Mouse (Mus musculus) embryo, embryonic 9.5 days (tissue): ENCODE measurements at regions not wholly inside any gene's neighbourhood (a gene's known extent, or its start where the extent isn't known, plus 50 kb on each side); places are given as distances from the start of the nearest gene placed in this dataset.

Experiments used
- DNase-seq: peaks from one replicate; pipeline ENCODE4 v3.0.0-alpha.2; 2017; ENCODE audit errors: extremely low spot score

GRCm38 (mm10) chr6:50777827-50778226 lies 123.6 kb upstream of the Npvf start:
- peak; percentile 27 for DNase-seq

DNA sequence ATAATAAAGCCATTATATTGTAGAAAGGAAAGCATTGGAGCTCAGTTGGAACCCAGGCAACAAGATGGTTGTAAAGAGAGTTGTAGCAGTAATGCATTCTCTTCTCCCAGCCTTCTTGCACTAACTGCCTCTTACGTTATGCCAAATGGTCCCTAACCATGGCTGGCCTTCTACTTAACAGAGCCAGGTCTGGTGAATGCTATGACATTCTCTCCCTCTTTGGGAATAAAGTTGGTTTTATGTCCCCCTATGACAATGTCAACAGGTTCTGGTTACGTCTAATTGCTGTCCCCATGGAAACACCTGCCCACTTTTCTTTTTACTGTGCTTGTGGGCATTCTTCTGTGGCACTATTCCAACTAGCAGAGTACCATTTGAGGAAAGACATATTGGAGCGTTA lies 126.4 kb upstream of the Npvf start:
- no peak for DNase-seq

- no peak for DNase-seq
Measured at GRCm38 (mm10) chr6:50781271-50781670, 127.0 kb upstream of the Npvf start.

DNA sequence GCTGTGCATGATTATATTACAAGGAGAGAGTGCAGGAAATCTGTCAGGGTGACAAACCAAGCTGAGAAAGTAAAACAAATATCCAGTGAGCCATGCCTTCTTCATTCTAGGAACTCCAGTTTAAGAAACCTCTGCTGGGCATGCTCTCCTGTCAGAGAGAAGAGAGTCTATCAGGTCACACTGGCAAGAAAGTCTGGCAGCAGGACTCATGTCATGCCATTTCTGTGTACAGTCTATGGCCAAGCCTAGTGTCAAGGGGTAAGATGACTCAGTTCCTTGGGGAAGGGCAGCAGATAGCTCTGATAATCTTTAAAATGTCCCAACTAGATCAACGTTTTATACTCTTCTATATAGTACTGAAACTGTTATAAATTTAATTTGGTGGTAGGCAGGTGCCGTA lies 128.0 kb upstream of the Npvf start:
- DNase-seq = no peak

DNA sequence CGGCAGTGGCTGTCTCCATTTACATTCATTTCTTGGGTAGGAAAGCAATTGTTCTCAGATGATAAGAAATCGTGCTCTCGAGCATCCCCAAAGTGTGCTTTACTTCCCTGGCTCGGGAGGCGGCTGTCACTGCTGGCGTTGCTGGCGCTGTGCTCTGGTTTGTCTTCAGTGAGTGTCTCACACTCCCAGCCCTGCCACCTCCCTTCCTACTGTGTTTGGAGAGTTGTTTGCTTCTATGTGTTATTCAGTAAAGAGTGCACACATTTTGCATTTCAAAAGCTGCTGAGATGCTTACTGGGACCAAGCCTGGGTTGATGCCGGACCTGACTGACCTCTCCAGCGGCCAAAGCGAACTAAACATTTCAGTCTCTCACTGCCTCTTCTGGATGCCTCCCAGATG lies 129.3 kb upstream of the Npvf start:
- no peak for DNase-seq

- DNase-seq = no peak
Measured at GRCm38 (mm10) chr6:50784381-50784780, 130.1 kb upstream of the Npvf start.

DNA sequence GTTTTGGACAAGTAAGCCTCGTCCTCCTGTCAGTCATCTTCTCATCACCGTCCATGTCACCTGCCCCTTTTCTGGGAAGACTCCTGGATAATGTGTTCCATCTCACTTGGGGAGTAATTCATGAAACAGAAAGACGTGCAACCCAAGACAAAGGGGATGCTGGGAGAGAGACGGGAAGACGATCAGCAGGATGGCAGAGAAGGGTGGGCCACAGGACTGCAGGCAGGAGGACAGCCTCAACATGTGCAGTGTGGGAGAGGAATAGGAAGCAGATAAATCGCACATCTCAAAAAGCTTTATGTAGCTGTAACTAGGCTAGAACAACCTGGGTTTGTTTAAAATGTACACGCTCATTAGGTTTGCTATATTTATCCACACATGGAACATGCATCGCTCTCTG lies 133.4 kb upstream of the Npvf start:
- no peak for DNase-seq

DNA sequence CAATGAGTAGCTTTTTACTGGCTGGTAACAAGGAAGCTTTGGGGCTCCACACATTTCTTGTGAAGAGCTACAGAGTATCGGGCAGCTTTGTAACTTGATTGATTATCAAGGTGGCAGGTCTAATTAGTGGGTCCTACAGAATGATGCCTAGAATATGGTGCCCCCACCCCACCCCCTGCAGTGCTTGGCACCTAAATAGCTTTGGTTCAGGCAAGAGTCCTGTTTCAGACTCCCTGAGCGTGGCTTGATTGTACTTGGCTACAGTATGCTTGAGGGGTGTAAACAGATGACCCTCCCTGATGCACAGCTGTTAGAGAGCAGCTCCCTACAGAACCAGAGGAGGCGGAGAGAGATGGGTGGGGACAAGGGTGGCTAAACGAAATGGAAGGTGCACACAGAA lies 145.7 kb upstream of the Npvf start:
- no peak for DNase-seq

- DNase-seq = no peak
Measured at GRCm38 (mm10) chr6:50802956-50803355, 148.7 kb upstream of the Npvf start.

GRCm38 (mm10) chr6:50804477-50805005 lies 150.3 kb upstream of the Npvf start:
- no peak for DNase-seq

DNA sequence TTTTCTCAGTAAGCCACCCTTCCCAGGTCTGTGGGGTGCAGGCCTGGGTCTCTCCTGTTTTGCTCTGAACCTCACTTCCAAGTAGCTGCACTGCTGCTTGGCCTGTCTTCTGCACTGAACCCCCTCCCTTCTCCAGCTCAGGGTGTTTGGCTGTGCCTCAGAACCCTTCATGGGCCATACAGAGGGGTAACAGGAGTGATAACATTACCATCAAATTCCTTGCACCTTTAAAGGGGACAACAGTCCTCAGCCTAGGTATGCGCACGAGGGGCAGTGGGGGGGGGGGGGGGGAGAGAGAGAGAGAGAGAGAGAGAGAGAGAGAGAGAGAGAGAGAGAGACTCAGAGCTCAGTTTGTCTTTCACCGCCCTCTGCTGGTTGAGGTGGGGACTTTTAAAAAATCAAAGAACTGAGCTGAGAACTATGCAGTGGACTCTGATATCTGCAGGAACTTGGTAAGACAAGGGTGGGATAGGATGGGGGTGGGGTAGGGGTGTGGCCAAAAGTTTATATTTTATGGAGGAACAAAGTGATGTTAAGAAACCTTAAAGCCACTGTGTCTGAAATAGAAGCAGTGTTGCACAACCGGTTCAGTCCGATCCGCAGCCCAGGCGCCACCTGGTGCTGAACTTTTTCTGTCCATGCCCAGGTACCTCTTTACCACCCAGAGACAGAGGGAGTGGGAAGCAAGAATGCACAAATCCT lies 152.3 kb upstream of the Npvf start:
- peak; percentile 76 for DNase-seq

- no peak for DNase-seq
Measured at GRCm38 (mm10) chr6:50807187-50808012, 153.2 kb upstream of the Npvf start.

- DNase-seq = peak; percentile 79
Measured at GRCm38 (mm10) chr6:50808126-50808525, 153.9 kb upstream of the Npvf start.

- DNase-seq = no peak
Measured at GRCm38 (mm10) chr6:50808811-50809668, 154.8 kb upstream of the Npvf start.

- no peak for DNase-seq
Measured at GRCm38 (mm10) chr6:50809669-50809983, 155.4 kb upstream of the Npvf start.

DNA sequence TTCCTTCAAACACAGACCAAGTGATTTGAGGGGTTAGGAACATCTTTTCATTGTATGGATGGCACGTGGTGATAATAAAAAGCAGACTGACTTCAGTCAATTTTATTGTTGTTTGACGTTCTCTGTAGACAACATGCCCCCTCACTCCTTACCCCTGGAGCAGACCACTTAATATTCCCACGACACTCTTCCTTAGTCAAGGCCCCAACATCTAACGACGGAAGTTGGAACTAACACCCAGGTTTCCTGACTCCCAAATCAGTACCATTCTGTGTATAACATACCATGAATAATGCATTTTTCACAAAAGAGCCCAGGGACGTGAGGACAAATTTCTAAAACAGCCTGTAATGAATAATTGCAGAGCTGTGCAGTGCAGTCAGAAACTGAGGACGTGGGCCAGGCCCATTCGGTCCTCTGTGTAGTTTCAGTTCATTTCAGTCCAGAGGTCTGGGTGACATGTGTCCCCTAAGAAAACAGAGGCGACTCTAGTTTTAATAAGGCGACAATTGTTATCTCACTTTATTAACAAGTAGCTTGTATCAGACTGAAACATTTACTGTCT lies 160.8 kb upstream of the Npvf start:
- DNase-seq = no peak

DNA sequence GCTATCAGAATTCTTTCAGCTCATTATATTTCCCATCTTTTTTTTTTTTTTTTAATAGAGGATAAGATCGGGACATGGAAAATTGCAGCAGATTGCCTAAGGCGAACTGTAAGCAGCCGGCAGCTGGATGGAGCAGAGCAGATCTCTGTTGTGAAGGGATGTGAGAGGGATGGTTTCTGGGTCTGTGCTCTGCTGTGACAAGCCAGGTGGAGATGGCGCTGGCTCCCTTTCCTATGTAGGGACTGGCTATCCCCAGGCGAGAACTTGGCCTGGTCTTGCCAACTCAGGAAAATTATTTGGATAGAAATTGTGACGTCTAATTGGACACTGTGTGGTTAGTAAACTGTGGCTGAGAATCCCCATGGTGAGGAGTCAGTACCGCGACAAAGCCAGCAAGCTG lies 161.3 kb upstream of the Npvf start:
- no peak for DNase-seq

DNA sequence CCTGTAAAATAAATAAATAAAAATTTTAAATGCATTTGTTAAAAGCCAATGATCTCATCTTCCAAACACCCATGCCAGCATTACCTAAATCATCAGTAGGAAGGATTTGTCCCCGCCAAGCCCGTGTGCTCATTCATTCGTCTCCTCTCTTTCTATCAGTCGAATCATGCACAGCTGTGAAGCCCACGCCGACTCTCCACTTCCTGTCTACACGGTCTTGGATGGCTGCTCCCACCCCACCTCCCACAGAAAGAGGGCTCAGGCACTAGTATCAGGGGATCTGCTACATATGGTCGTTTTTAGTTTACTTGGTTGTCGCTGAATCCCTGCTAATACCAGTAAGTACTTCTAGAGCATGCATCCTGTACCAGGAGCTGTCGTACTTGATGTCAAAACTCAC lies 163.2 kb upstream of the Npvf start:
- no peak for DNase-seq

GRCm38 (mm10) chr6:50818433-50818832 lies 164.2 kb upstream of the Npvf start:
- DNase-seq = no peak

GRCm38 (mm10) chr6:50818891-50819541 lies 164.8 kb upstream of the Npvf start:
- DNase-seq = no peak
